Mouse (Mus musculus) bone marrow, adult 2 months (tissue): Measurements from ENCODE around the gene Hist1h1b.
"Not testable (repeated sequence)": the region's sequence is repeated elsewhere in the genome, so short reads cannot be mapped to it uniquely, and the experiment has no call there.

Experiments
- CTCF ChIP-seq: fragments of 200-500 bp; IDR thresholded peaks from 2 replicates; pipeline ENCODE4 v1.5.1; 2011; ENCODE audit warnings: low read length, control low read depth; ENCODE audit not compliant: control insufficient read depth, insufficient read depth
- POLR2A ChIP-seq: fragments of 200-500 bp; IDR thresholded peaks from 2 replicates; pipeline ENCODE4 v1.6.1; 2011; ENCODE audit warnings: low read depth, mild to moderate bottlenecking, control low read depth, low read length, borderline replicate concordance; ENCODE audit not compliant: control insufficient read depth

- TF ChIP-seq CTCF = not testable (repeated sequence)
- peak; percentile 96 for TF ChIP-seq POLR2A
These were observed 30.0 kb downstream of the Hist1h1b start, which contains the start of gene Hist1h4k for GRCm38 (mm10) chr13:21750159-21751017.
